Comparison of ENCODE assay signal across 16 mouse cellular contexts in the genomic region with DNA sequence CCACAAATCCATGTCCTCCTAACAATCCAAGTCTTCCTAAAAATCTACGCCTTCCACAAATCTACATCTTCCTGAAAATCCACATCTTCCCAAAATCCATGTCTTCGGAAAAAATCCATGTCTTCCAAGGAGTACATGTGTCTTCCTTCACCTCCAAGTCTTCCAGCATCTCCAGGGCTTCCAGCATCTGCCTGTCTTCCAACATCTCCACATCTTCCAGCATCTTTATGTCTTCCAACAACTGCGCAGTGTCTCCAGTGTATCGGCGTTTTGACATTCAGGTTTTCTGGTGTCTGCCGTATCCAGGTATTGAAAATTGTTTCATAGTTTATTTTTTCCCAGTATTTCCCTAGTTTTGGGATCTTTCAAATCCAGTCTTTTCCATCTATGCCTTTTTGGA. TPM values are rescaled to one million over a fixed set of nuclear protein-coding genes. Genes with fewer than 3 reads are reported as not detected.
"Had no signal": no experiment of that assay in that cellular context is flagged by ENCODE, and none has a peak within 500 bp of the region (broad histone marks: within the 10 kb centered on the region; RNA-seq: fewer than 3 reads in every experiment).

No protein-coding gene starts in this region.

- H3K9me3 ChIP-seq: lung, embryonic 15.5 days had no signal

- H3K9ac ChIP-seq: limb, embryonic 12.5 days; liver, embryonic 13.5 days; liver, postnatal 0 days; lung, embryonic 15.5 days; midbrain, embryonic 13.5 days; neural tube, embryonic 15.5 days had no signal

- ATAC-seq: liver, postnatal 0 days; midbrain, embryonic 13.5 days had no signal

- H3K4me3 ChIP-seq: limb, embryonic 12.5 days; liver, embryonic 13.5 days; lung, embryonic 15.5 days; midbrain, embryonic 13.5 days; neural tube, embryonic 15.5 days had no signal

- H3K27me3 ChIP-seq: limb, embryonic 12.5 days; liver, embryonic 13.5 days; lung, embryonic 15.5 days; midbrain, embryonic 13.5 days; neural tube, embryonic 15.5 days had no signal

- H3K36me3 ChIP-seq: limb, embryonic 12.5 days; liver, embryonic 13.5 days; lung, embryonic 15.5 days had no signal

- DNase-seq: kidney, adult 8-10 months; kidney, postnatal 25 days; liver; liver, embryonic 13.5 days; liver, postnatal 0 days; lung, postnatal 14 days; thymus, adult 18-20 months; thymus, postnatal 4 days had no signal

- H3K27ac ChIP-seq: limb, embryonic 12.5 days; liver, embryonic 13.5 days; lung, embryonic 15.5 days; macrophage; midbrain, embryonic 13.5 days; neural tube, embryonic 15.5 days had no signal

- H3K4me1 ChIP-seq: limb, embryonic 12.5 days; liver, embryonic 13.5 days; lung, embryonic 15.5 days; midbrain, embryonic 13.5 days; neural tube, embryonic 15.5 days had no signal

- H3K4me2 ChIP-seq: limb, embryonic 12.5 days; liver, embryonic 13.5 days; lung, embryonic 15.5 days; midbrain, embryonic 13.5 days; neural tube, embryonic 15.5 days had no signal

RNA-seq across cellular contexts. Expression of gene Cdr1, which starts 0.5 kb away (rescaled TPM):
- total RNA-seq: left cerebral cortex, postnatal 36 days; midbrain, postnatal 0 days had no signal
- polyA plus RNA-seq: kidney, embryonic 16.5 days; liver, embryonic 13.5 days; liver, postnatal 0 days; lung, embryonic 15.5 days; macrophage; midbrain, embryonic 13.5 days; neural tube, embryonic 15.5 days had no signal
